Mouse (Mus musculus) heart, adult 2 months (tissue): Measurements from ENCODE around the gene Prn. TPM values are rescaled to one million over a fixed set of nuclear protein-coding genes. Genes with fewer than 3 reads are reported as not detected.

Experiments used
- DNase-seq, 2 experiments: peaks; one replicate each; pipeline ENCODE4 v3.0.0; 2021
- H3K27ac ChIP-seq: fragments of 200-600 bp; 2 replicates; pipeline ENCODE4 v1.8.1; 2022
- H3K27me3 ChIP-seq: fragments of 200-500 bp; 2 replicates; pipeline ENCODE4 v1.6.1; 2012; ENCODE audit warnings: mild to moderate bottlenecking, low read length, inconsistent platforms, mixed read lengths; ENCODE audit not compliant: control insufficient read depth, insufficient read depth
- H3K36me3 ChIP-seq: fragments of 200-500 bp; 2 replicates; pipeline ENCODE4 v1.6.1; 2012; ENCODE audit warnings: low read length, inconsistent platforms; ENCODE audit not compliant: control insufficient read depth, insufficient read depth
- H3K4me1 ChIP-seq: fragments of 200-500 bp; 2 replicates; pipeline ENCODE4 v1.6.1; 2011; ENCODE audit warnings: low read length; ENCODE audit not compliant: control insufficient read depth, insufficient read depth
- H3K4me3 ChIP-seq: fragments of 200-600 bp; 2 replicates; pipeline ENCODE4 v1.8.1; 2022
- H3K79me2 ChIP-seq: fragments of 200-500 bp; replicated peaks from 2 replicates; pipeline ENCODE4 v1.6.1; 2012; ENCODE audit warnings: mild to moderate bottlenecking, inconsistent platforms, low read length, moderate library complexity, mixed read lengths; ENCODE audit not compliant: control insufficient read depth, insufficient read depth
- H3K9ac ChIP-seq: fragments of 200-500 bp; 2 replicates; pipeline ENCODE4 v1.6.1; 2012; ENCODE audit warnings: low read depth, mild to moderate bottlenecking, control low read depth, inconsistent platforms, low read length, mixed read lengths
- CTCF ChIP-seq: fragments of 200-600 bp; IDR thresholded peaks from 2 replicates; pipeline ENCODE4 v1.8.1; 2022; ENCODE audit warnings: antibody characterized with exemption, mild to moderate bottlenecking, moderate library complexity
- EP300 ChIP-seq: fragments of 200-500 bp; IDR thresholded peaks from 2 replicates; pipeline ENCODE4 v1.6.1; 2011; ENCODE audit warnings: low read depth, low read length, control low read depth; ENCODE audit not compliant: insufficient read depth
- POLR2A ChIP-seq: fragments of 200-500 bp; IDR thresholded peaks from 2 replicates; pipeline ENCODE4 v1.6.1; 2011; ENCODE audit warnings: mild to moderate bottlenecking, low read depth, low read length, control low read depth; ENCODE audit not compliant: insufficient read depth
- WGBS: fragments of 180-500 bp; shearing (Covaris S2); methylation state at CpG from one replicate; pipeline ENCODE4 v1.1.7; 2018; 5-methylcytosine and 5-hydroxymethylcytosine counted together
- intact Hi-C: fragments of 180-260 bp; cut with DNase I; formaldehyde crosslinking; loops from one replicate; pipeline ENCODE4 v1.15.1; 2025
- polyA plus RNA-seq: library from polyadenylated mRNA; depleted of rRNA; stranded (reverse); fragments of >200 nt; gene quantifications from 2 replicates; pipeline ENCODE4 v1.2.3, GENCODE M21; 2012
- total RNA-seq, 2 experiments: library from RNA; stranded (reverse); gene quantifications; 2 replicates each; pipeline ENCODE4 v1.2.3; 2021

The Prn gene
- total and polyA plus RNA-seq, 3 experiments, result 0.23 TPM; not detected in 2

DNA sequence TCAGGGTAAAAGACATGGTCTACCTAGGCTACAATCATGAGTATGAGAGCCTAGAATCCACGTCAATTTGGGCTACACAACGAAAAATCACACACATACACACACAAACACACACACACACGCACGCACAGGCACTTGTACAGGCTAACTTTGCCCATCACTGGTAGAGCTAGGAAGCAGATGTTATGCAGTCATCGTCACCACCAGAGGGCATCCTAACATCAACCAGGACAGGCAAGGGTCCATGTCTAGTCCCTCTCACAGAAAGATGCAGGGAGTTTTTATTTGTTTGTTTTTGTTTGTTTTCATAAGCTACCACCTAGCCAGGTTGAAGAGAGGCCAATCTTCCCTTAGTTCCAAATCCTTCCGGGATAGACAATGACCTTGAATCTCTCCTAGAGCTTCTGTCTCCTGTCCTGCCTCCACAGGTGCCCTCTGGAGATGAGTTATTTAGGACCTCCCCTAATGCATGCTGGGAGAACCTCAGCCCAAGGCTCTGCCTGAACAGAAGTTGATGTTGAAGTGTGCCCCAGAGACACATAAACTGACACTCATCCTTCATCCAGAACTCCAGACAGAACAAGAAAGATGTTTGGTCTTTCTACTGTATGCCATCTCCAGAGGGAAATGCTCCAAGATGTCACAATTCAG is 72.9 kb downstream of the Prn start:
- intact Hi-C loops, result loop anchor here (1.0 to 5.0 kb wide), 3 partner anchors 80 to 258 kb away; no protein-coding TSS in a partner anchor
- DNase-seq, result peak; percentile 55
- WGBS, result 9% methylated on average over 6 of the region's 6 CpGs
- Histone ChIP-seq H3K4me1 (no peaks in the 10 kb centered on the region; the same call in 1 of the 2 replicates), H3K4me3 (no peak overlapping the region), H3K27me3 (no peaks in the 10 kb centered on the region), H3K9ac (no peak overlapping the region), H3K36me3 (no peaks in the 10 kb centered on the region), H3K79me2 (no peaks in the 10 kb centered on the region), H3K27ac (no peak overlapping the region)
- TF ChIP-seq POLR2A, result no peak
- TF ChIP-seq CTCF, result peak; percentile 95
- TF ChIP-seq EP300, result peak; percentile 96

DNA sequence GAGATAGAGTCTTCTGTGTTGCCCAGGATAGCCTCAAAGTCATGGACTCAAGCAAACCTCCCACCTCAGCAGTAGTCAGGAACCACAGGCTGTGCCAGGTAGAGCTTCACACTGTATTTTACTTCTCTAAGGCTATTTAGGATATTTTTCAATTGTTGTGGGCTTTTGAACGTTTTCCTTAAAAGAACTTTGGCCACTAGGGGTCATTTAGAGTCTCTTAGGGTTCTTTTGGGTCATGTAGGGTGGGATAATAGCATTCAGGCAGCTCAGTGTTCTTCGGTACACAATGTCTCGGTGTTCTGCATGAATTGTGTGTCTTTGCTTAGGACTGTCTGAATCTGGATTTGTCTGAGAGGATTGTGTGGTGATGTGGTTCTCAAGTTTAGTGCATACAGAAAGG is 78.2 kb downstream of the Prn start:
- Histone ChIP-seq H3K27me3 (no peaks in the 10 kb centered on the region), H3K79me2 (no peaks in the 10 kb centered on the region), H3K4me1 (peaks cover 5% of the 10 kb centered on the region), H3K36me3 (no peaks in the 10 kb centered on the region), H3K27ac (no peak overlapping the region), H3K9ac (no peak overlapping the region), H3K4me3 (no peak overlapping the region)
- WGBS, result 46% methylated on average over 3 of the region's 3 CpGs
- intact Hi-C loops, result no loop called here
- DNase-seq, result no peak
- TF ChIP-seq POLR2A (no peak), CTCF (peak; percentile 54)

DNA sequence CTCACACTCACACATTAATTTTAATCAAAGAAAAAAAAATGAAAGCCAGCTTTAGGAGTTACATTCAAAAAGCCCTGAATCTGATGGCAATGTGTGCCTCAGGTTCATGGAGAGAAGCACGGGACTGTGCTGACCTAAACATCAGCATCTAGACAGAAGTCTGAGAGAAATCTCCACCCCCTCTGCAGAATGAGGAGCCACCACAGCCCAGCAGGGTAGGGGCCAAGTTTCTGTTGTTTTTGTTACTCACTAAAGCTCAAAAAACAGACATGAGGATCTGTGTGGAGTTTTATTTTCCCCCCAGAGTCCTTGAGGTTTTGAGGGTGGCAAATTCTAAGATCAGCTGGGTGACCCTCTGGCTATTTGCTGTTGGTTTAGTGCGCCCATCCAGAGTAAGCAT is 78.8 kb downstream of the Prn start:
- Histone ChIP-seq H3K79me2 (no peaks in the 10 kb centered on the region), H3K36me3 (no peaks in the 10 kb centered on the region), H3K4me3 (no peak overlapping the region), H3K27ac (no peak overlapping the region), H3K4me1 (peaks cover 5% of the 10 kb centered on the region), H3K27me3 (no peaks in the 10 kb centered on the region), H3K9ac (no peak overlapping the region)
- no peak for TF ChIP-seq POLR2A
- TF ChIP-seq EP300, result no peak
- TF ChIP-seq CTCF, result no peak
- DNase-seq, result no peak
- WGBS, result 69% methylated on average over 2 of the region's 2 CpGs
- intact Hi-C loops, result no loop called here

DNA sequence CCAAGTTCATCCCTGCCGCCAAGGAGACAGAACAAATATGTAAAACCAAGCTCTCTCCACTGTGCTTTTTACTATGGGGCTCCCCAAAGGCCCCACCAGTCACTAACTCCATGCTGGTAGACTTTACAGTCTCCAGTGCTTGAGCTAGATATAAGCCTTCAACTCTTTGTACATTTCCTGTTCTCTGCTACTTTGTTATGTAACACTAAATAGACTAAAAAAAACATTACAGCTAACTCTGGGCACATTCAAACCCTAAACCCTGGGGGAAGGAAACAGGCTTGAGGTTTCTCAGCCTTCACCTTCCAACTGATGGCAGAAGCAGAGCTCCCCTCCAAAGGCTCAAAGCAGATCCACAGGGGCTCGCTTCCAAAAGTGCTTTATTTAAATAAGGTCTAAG is 82.7 kb downstream of the Prn start:
- Histone ChIP-seq H3K4me1 (peaks cover 6% of the 10 kb centered on the region), H3K79me2 (no peaks in the 10 kb centered on the region), H3K36me3 (no peaks in the 10 kb centered on the region), H3K27me3 (no peaks in the 10 kb centered on the region), H3K27ac (no peak overlapping the region), H3K4me3 (no peak overlapping the region), H3K9ac (no peak overlapping the region)
- no peak for TF ChIP-seq CTCF
- no peak for TF ChIP-seq EP300
- TF ChIP-seq POLR2A, result no peak
- 75% methylated on average over 2 of the region's 2 CpGs for WGBS
- intact Hi-C loops, result no loop called here
- no peak for DNase-seq

DNA sequence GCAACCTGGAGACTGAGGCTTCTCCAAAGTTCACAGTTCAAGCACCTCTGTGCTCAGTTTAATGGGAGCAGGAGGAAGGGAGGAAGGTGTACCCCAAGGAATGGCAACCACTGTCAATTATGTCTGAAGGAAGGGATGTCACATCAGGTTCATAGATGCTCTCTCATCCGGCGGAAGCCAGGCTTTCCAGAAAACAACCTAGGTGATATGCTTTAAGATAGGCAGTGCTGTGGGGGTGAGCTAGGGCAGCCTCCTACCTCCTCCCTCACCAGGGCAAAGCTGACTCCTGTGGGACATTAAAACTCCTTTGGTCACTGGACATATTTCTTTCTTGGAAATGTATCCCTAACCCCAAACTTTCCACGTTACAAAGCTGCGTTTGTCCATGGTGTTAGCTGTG is 83.4 kb downstream of the Prn start:
- peaks cover 5% of the 10 kb centered on the region for H3K4me1 ChIP-seq
- TF ChIP-seq POLR2A (no peak), EP300 (no peak), CTCF (no peak)
- no peaks in the 10 kb centered on the region for H3K36me3 ChIP-seq
- DNase-seq, result no peak
- H3K79me2 ChIP-seq, result no peaks in the 10 kb centered on the region
- intact Hi-C loops, result no loop called here
- no peaks in the 10 kb centered on the region for H3K27me3 ChIP-seq
- no peak overlapping the region for H3K9ac ChIP-seq
- H3K4me3 ChIP-seq, result no peak overlapping the region
- 85% methylated on average over 4 of the region's 4 CpGs for whole genome bisulfite sequencing
- no peak overlapping the region for H3K27ac ChIP-seq

DNA sequence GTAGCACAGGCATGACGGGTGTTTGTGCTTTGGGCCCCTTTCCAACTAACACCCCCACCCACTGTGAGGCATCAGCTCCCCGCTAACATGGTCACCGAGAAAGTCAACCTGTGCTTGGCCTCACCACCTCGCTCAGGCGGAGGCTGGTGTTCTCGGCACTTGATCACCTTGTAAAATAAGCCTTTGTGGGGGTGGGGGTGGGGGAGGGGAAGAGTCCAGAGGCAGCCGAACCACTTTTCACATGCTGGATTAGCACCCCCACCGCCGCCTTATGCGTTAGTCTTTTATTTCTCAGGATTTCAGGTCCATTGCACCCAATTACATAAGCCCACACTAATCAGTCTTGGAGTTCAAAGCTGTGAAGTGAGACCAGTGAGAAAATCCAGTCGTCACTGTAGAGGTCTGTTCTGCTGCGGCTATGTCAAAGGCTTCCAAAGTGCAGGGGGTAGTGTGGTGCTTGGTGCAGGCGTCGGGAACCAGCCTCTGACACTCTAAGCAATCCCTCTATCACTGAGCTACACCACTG is 83.9 kb downstream of the Prn start:
- Histone ChIP-seq H3K36me3 (no peaks in the 10 kb centered on the region), H3K4me3 (no peak overlapping the region), H3K9ac (no peak overlapping the region), H3K4me1 (peaks cover 3% of the 10 kb centered on the region; the same call in 1 of the 2 replicates), H3K79me2 (no peaks in the 10 kb centered on the region), H3K27me3 (no peaks in the 10 kb centered on the region), H3K27ac (no peak overlapping the region)
- TF ChIP-seq EP300, result no peak
- TF ChIP-seq POLR2A, result no peak
- TF ChIP-seq CTCF, result no peak
- intact Hi-C loops, result no loop called here
- DNase-seq, result no peak
- WGBS, result 67% methylated on average over 14 of the region's 14 CpGs
